Mouse (Mus musculus): ENCODE results near the gene Btbd9. TPM values are rescaled to one million over a fixed set of nuclear protein-coding genes. Genes with fewer than 3 reads are reported as not detected.

The Btbd9 gene
- polyA plus RNA-seq, 1 experiment = 25.6 TPM

DNA sequence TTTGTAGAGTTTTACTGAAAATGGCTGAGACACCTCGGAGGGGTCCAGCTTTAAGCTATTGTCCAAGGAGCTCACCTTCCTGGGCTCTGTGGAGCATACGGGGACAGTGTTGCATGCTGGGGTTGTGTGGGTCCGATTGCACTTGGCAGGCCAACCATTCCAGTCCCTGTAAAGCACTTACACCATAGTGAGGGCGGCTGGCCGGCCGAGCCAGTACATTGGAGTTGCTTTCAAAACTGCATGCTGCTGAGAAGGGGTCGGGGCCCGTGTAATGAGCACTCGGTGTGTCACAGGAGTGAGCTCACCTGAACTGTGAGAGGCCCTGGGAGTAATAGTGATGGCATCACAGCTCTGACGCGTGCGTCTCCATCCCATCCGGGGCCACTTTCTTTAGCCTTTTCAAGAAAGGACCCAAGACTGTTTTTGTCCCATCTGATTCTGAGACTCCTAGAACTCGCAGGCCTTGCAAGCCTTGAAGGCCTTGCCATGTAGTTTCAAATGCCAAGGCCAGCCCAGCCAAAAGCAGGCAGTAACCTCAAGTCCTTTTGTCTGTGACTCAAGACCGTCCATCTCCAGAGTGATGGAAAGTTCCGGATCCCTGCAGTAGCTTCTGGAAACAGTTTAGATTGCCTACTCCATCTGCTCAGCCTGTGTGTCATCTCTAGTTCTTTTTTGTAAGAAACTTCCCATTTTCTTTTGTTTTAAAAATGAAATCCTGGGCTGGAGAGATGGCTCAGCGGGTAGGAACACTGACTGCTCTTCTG, 371.0 kb downstream of the Btbd9 start:
- Histone ChIP-seq H3K27me3 (replicated peaks; ENCODE audit: control insufficient read depth, insufficient read depth, low read length) (no peaks in the 10 kb centered on the region), H3K4me1 (ENCODE audit: control insufficient read depth, insufficient read depth, low read length) (peaks cover 4% of the 10 kb centered on the region), H3K4me3 (ENCODE audit: insufficient read depth, low read depth, low read length) (no peak overlapping the region), H3K27ac (ENCODE audit: insufficient read depth, low read depth, low read length) (no peak overlapping the region), H3K36me3 (ENCODE audit: control insufficient read depth, insufficient read depth, low read length) (0 out of 2 replicates have a peak, but pooled peaks cover 1% of the 10 kb centered on the region)
- no peak for TF ChIP-seq POLR2A (IDR thresholded peaks at IDR 0.05; ENCODE audit: low read depth, low read length)
- TF ChIP-seq CTCF (conservative IDR thresholded peaks at IDR 0.05; ENCODE audit: insufficient read depth, insufficient read length, low read depth, low read length) = no peak
- 89% methylated on average over 17 of the region's 17 CpGs for WGBS
- DNase-seq = no peak

DNA sequence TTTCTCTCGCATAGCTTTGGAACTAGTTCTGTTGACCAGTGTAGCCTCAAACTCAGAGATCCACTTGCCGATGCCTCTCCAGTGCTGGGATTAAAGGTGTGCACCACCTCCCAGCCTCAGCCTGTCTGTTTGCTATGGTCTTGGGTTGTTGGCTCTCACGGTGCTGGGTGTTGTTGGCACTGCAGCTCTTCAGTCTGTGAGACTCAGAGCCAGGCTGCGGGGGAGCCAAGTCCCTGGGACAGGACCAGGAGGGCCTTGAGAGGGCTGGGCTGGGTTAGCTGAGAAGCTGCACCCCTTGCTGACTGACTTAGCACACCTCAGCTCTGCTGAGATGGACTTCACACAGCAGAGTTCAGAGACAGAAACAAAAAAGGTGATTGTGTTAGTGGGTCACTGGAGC, 376.0 kb downstream of the Btbd9 start:
- no peaks in the 10 kb centered on the region for H3K36me3 ChIP-seq (ENCODE audit: control insufficient read depth, insufficient read depth, low read length)
- peaks cover 17% of the 10 kb centered on the region for H3K4me1 ChIP-seq (ENCODE audit: control insufficient read depth, insufficient read depth, low read length)
- no peaks in the 10 kb centered on the region for H3K27me3 ChIP-seq (replicated peaks; ENCODE audit: control insufficient read depth, insufficient read depth, low read length)
- no peak overlapping the region for H3K27ac ChIP-seq (ENCODE audit: insufficient read depth, low read depth, low read length)
- H3K4me3 ChIP-seq (ENCODE audit: insufficient read depth, low read depth, low read length) = no peak overlapping the region
- DNase-seq = no peak
- WGBS = 56% methylated on average over 4 of the region's 4 CpGs
- no peak for TF ChIP-seq POLR2A (IDR thresholded peaks at IDR 0.05; ENCODE audit: low read depth, low read length)
- no peak for TF ChIP-seq CTCF (conservative IDR thresholded peaks at IDR 0.05; ENCODE audit: insufficient read depth, insufficient read length, low read depth, low read length)

DNA sequence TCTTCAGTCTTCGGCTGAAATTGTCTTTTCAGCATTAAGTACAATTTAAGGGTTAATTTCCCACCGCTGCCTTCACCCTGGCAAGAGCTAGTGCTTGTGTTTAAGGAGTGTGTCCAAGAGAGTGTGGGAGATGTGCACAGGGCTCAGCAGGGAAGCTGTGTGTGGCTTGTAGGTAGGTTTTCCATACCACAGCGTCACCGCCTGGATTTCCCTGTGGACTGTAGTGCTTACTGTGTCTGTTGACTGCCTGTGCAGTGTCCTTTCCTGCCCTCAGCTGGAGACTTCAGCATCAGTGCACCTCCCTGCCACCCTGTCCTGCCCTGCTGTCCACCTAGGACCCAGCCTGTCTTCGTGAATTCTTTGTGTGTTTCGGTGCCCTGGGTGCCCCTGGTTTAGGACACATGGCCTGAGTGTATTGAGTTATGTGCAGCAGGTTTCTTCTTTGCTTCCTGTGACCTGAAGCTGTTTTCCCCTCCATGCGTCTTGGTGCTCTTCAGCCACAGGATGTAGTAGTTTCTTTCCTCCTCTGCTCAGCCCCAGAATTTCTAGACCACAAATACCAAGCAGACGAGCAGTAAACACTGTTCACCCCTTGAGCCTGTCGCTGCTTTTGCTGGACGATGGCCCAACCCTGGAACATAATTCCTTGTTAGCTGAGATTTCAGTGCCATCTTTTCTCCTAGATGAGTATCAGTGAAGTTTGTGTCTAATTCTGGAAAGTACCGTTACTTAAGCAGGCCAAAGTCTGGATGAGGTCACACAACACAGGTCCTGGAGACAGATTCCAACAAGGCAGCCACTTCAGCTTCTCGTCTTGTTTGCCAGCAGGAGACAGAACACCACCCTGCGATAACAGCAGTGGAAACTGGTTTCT, 376.7 kb downstream of the Btbd9 start:
- TF ChIP-seq CTCF (conservative IDR thresholded peaks at IDR 0.05; ENCODE audit: insufficient read depth, insufficient read length, low read depth, low read length) (0 out of 2 replicates have a peak, but pooled peaks have one; percentile 12), POLR2A (IDR thresholded peaks at IDR 0.05; ENCODE audit: low read depth, low read length) (no peak)
- DNase-seq = peak; percentile 33
- Histone ChIP-seq H3K4me3 (ENCODE audit: insufficient read depth, low read depth, low read length) (no peak overlapping the region), H3K36me3 (ENCODE audit: control insufficient read depth, insufficient read depth, low read length) (no peaks in the 10 kb centered on the region), H3K27me3 (replicated peaks; ENCODE audit: control insufficient read depth, insufficient read depth, low read length) (no peaks in the 10 kb centered on the region), H3K4me1 (ENCODE audit: control insufficient read depth, insufficient read depth, low read length) (peaks cover 17% of the 10 kb centered on the region), H3K27ac (ENCODE audit: insufficient read depth, low read depth, low read length) (no peak overlapping the region)
- 49% methylated on average over 13 of the region's 13 CpGs for whole genome bisulfite sequencing

DNA sequence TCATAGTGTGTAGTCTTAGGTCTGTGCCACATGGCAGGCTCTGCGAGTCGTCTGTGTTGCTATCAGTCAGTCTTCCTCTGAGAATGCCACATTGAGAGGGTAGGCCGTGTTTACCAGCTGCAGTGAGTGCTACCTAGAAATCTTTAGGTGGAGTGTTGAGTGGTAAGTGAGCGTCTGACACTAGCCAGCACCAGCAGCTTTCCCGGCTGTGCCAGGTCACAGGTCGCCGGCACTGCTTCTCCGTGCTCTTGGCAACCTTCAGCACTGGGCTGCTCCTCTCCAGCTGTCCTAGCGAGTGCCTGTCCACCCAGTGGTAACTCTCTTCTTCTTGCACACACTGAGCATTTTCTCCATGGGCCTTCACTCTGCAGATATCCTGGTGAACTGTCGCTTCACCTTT, 377.9 kb downstream of the Btbd9 start:
- Histone ChIP-seq H3K27ac (ENCODE audit: insufficient read depth, low read depth, low read length) (no peak overlapping the region), H3K4me3 (ENCODE audit: insufficient read depth, low read depth, low read length) (no peak overlapping the region), H3K27me3 (replicated peaks; ENCODE audit: control insufficient read depth, insufficient read depth, low read length) (no peaks in the 10 kb centered on the region), H3K4me1 (ENCODE audit: control insufficient read depth, insufficient read depth, low read length) (peaks cover 17% of the 10 kb centered on the region), H3K36me3 (ENCODE audit: control insufficient read depth, insufficient read depth, low read length) (no peaks in the 10 kb centered on the region)
- peak; percentile 61 for DNase-seq
- 51% methylated on average over 10 of the region's 10 CpGs for WGBS
- TF ChIP-seq CTCF (conservative IDR thresholded peaks at IDR 0.05; ENCODE audit: insufficient read depth, insufficient read length, low read depth, low read length) (no peak), POLR2A (IDR thresholded peaks at IDR 0.05; ENCODE audit: low read depth, low read length) (no peak)

DNA sequence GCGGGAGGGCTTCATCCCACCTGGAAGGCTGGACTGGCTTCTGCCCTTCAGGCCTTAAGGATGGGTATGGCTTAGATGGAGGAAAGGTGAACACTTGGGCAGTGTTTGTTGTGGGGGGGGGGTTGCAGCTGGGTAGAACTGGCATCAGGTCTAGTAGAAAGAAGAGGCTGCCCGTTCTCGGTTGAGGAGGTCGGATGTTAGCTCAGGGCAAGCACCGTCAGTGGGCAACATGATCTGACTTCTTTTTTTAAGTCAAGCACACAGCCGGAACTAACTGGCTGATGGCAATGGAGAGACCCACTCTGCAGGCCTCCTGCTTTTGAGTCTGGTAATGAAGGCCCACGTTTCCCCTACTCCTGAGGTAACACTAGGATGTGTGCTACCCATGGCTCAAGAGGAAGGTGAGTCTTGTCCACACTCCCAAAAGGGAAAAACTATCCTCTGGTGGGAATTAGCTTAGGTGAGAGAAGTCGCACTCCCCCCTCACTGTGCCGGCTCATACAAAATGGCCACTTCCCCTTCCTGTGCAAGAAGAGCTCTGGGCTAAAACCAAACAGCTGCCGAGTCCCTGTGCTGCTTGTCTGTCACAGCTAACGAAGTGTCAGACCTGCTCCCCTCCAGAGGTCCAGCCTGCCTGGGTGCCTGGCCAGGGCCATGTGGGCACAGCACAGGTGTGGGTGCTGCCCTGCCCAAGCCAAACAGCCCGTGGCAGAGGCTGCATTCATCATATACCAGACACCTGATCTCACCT, 378.8 kb downstream of the Btbd9 start:
- 55% methylated on average over 12 of the region's 12 CpGs for WGBS
- no peak overlapping the region for H3K4me3 ChIP-seq (ENCODE audit: insufficient read depth, low read depth, low read length)
- no peak for DNase-seq

DNA sequence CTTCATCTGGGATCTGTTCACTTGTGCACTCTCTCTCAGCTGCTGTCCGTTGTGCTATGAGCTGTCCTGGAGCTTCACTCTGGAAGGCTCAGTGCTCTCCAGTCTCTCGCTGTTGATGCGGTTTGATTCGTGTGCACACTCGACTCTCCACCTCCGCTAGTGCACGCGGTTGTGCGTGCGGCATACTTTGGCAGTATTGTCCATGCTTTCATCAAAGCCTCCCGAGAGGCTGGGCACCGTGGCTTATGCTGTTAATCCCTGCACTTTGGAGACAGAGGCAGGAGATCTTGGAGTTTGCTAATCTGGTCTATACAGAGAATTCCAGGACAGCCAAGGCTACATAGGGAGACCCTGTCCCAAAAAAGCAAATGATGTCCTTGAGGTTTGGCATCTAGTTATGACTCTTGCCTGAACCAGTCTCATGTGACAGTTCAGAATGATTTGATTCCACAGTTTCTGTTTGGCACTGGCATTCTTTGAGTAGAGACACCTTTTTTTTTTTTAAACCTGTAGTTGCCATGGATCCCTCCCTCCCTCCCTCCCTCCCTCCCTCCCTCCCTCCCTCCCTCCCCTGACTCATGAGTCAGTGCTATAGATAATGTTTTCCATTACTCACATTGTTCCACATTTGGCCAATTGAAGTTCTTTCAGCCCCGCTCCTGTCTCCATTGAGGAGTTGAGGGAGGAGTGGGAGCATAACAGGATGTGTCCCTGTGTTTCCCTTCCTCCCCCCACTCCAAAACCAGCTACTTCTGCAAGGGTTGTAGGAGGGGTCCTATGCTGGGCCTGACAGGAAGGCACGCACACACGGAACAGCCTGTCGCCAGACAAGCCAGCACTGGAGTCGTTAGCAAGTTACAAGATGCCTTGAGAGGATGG, 379.6 kb downstream of the Btbd9 start:
- Histone ChIP-seq H3K4me3 (ENCODE audit: insufficient read depth, low read depth, low read length) (no peak overlapping the region), H3K36me3 (ENCODE audit: control insufficient read depth, insufficient read depth, low read length) (no peaks in the 10 kb centered on the region), H3K27me3 (replicated peaks; ENCODE audit: control insufficient read depth, insufficient read depth, low read length) (no peaks in the 10 kb centered on the region), H3K27ac (ENCODE audit: insufficient read depth, low read depth, low read length) (no peak overlapping the region), H3K4me1 (ENCODE audit: control insufficient read depth, insufficient read depth, low read length) (peaks cover 21% of the 10 kb centered on the region)
- DNase-seq = no peak
- TF ChIP-seq CTCF (conservative IDR thresholded peaks at IDR 0.05; ENCODE audit: insufficient read depth, insufficient read length, low read depth, low read length) (no peak), POLR2A (IDR thresholded peaks at IDR 0.05; ENCODE audit: low read depth, low read length) (no peak)
- WGBS = 71% methylated on average over 17 of the region's 17 CpGs

More for the DNA sequence above, 378.8 kb downstream of the Btbd9 start:
- Histone ChIP-seq H3K27me3 (replicated peaks; ENCODE audit: control insufficient read depth, insufficient read depth, low read length) (no peaks in the 10 kb centered on the region), H3K4me1 (ENCODE audit: control insufficient read depth, insufficient read depth, low read length) (peaks cover 17% of the 10 kb centered on the region), H3K27ac (ENCODE audit: insufficient read depth, low read depth, low read length) (no peak overlapping the region), H3K36me3 (ENCODE audit: control insufficient read depth, insufficient read depth, low read length) (no peaks in the 10 kb centered on the region)
- TF ChIP-seq POLR2A (IDR thresholded peaks at IDR 0.05; ENCODE audit: low read depth, low read length) (no peak), CTCF (conservative IDR thresholded peaks at IDR 0.05; ENCODE audit: insufficient read depth, insufficient read length, low read depth, low read length) (no peak)
